Mouse (Mus musculus) bone marrow macrophage, adult 2 months (primary cell): Measurements from ENCODE around the gene Gnb3. TPM values are rescaled to one million over a fixed set of nuclear protein-coding genes. Genes with fewer than 3 reads are reported as not detected.
"Not testable (repeated sequence)": the region's sequence is repeated elsewhere in the genome, so short reads cannot be mapped to it uniquely, and the experiment has no call there.

Experiments used
- H3K27ac ChIP-seq: 2 replicates; pipeline ENCODE4 v1.5.1; 2012; ENCODE audit warnings: low read depth, low read length; ENCODE audit not compliant: insufficient read depth
- H3K4me1 ChIP-seq: 2 replicates; pipeline ENCODE4 v1.6.1; 2012; ENCODE audit warnings: low read length; ENCODE audit not compliant: control insufficient read depth, insufficient read depth
- H3K4me3 ChIP-seq: 2 replicates; pipeline ENCODE4 v1.5.1; 2012; ENCODE audit warnings: mild to moderate bottlenecking, low read length, moderate library complexity; ENCODE audit not compliant: insufficient read depth
- CTCF ChIP-seq: IDR thresholded peaks from 2 replicates; pipeline ENCODE4 v1.5.1; 2012; ENCODE audit warnings: low read depth, mild to moderate bottlenecking, low read length, moderate library complexity
- POLR2A ChIP-seq: IDR thresholded peaks from 2 replicates; pipeline ENCODE4 v1.6.1; 2012; ENCODE audit warnings: mild to moderate bottlenecking, low read depth, low read length, borderline replicate concordance
- polyA plus RNA-seq: library from polyadenylated mRNA; stranded (reverse); fragments of >200 nt; gene quantifications from 2 replicates; pipeline ENCODE4 v1.2.4, GENCODE M21; 2012; ENCODE audit not compliant: missing spikeins, insufficient read depth, insufficient read length

Gene Gnb3
- polyA plus RNA-seq, 1 experiment = not detected

GRCm38 (mm10) chr6:124809775-124810538, 30.1 kb downstream of the Gnb3 start:
- no peak overlapping the region for H3K27ac ChIP-seq

GRCm38 (mm10) chr6:124809052-124809774, 30.9 kb downstream of the Gnb3 start:
- TF ChIP-seq CTCF (peak; percentile 35; the same call in 1 of the 2 replicates), POLR2A (no peak)
- peak overlapping the region; percentile 94 for H3K27ac ChIP-seq
- H3K4me1 ChIP-seq = peaks cover 39% of the 10 kb centered on the region
- H3K4me3 ChIP-seq = peak overlapping the region; percentile 89

More at GRCm38 (mm10) chr6:124809775-124810538, 30.1 kb downstream of the Gnb3 start:
- H3K4me3 ChIP-seq = peak overlapping the region; percentile 89
- peaks cover 40% of the 10 kb centered on the region for H3K4me1 ChIP-seq
- no peak; the same call in 1 of the 2 replicates for TF ChIP-seq CTCF

GRCm38 (mm10) chr6:124808358-124809012, 31.6 kb downstream of the Gnb3 start, which contains the start of gene Spsb2:
TSS of gene Spsb2 (plus strand) at chr6:124808661.
- H3K4me3 ChIP-seq = peak within 1 kb of the TSS; percentile 89
- peak within 1 kb of the TSS; percentile 94 for H3K27ac ChIP-seq
- TF ChIP-seq CTCF (no peak), POLR2A (no peak)
- H3K4me1 ChIP-seq = peaks cover 38% of the 10 kb centered on the region

DNA sequence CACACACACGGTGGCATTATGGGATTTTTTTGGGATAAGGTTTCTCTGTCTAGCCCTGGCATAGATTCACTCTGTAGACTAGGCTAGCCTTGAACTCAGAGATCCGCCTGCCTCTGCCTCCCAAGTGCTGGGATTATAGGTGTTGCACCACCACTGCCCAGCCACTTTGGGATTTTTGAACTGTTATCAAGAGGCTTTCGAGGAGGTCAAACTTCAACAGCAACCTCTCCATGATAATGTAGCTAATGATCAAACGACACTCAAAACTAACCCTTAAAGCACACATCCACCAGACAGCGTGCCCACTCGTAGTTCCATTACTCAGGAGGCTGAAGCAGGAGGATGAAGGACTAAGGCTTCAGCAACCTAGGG, 32.1 kb downstream of the Gnb3 start:
- H3K27ac ChIP-seq = peak overlapping the region; percentile 94

DNA sequence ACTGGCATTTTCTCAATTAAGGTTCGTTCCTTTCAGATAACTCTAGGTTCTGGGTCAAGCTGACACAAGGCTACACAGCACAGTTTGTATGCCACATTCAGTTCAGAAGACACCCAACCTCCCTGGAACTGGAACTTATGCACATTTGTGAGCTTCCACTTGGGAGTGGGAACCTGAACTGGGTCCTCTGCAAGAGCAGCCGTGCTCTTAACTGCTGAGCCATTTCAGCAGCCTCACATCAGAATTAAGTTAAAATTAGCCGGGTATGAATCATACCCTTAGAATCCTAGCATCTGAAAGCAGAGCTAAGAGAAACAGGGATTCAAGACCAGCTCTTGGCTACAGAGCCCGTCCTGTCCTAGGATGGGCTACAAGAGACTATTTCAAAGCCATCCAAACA, 32.7 kb downstream of the Gnb3 start:
- TF ChIP-seq POLR2A (no peak), CTCF (no peak)
- peaks cover 35% of the 10 kb centered on the region for H3K4me1 ChIP-seq
- peak overlapping the region; percentile 94 for H3K27ac ChIP-seq
- H3K4me3 ChIP-seq = no peak overlapping the region

More for the DNA sequence above, 32.1 kb downstream of the Gnb3 start:
- Histone ChIP-seq H3K4me3 (peak overlapping the region; percentile 89), H3K4me1 (peaks cover 38% of the 10 kb centered on the region)
- TF ChIP-seq POLR2A = no peak
- no peak for TF ChIP-seq CTCF

GRCm38 (mm10) chr6:124806446-124807140, 33.5 kb downstream of the Gnb3 start:
- H3K4me3 ChIP-seq = peak overlapping the region; percentile 31
- peaks cover 27% of the 10 kb centered on the region for H3K4me1 ChIP-seq
- TF ChIP-seq CTCF = no peak
- no peak for TF ChIP-seq POLR2A
- H3K27ac ChIP-seq = peak overlapping the region; percentile 98

DNA sequence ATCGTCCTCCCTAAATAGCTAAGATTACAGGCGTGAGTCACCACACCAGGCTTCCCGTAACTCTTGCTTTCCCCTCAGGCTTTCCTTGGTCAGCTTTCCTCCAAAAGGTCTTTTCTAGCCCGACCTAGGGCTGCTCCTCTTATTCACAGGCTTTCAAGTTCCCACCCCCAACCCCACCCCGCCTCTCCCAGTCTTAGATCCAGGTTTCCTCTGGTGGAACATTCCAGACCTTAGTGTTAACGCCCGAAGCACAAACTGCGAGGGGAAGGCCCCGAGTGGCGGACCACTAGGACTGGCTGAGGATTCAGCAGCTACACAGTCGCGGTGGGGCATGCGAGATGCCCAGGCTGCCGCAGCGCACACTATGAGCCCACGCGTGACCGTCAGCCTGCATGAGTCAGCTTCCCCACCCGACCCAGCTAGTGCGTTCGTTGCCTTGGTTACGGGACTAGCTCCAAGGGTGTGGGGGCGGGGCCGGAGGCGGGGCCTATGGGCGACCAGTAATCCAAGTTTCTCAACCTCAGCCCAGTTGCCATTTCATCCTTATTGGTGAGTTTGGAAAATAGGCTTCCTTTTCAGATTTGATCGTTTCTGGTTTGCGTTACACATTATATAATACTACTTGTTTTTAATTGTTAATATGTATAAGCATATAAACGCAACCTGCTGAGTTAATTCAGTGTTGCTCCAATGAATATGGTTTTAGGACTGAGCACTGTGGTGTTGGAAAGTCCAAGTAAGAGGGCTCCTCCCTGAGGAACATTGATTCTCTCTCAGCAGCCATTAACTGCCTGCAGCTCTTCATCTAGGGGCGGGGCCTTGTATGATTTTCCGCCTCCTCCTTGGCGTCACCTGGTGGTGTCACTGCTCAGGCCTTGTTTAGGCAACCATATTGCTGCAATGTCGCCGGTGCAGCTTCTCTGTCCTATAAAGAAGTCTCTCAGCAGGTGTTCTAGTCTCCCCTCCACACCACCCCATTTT, 34.4 kb downstream of the Gnb3 start:
- H3K4me1 ChIP-seq = peaks cover 24% of the 10 kb centered on the region

DNA sequence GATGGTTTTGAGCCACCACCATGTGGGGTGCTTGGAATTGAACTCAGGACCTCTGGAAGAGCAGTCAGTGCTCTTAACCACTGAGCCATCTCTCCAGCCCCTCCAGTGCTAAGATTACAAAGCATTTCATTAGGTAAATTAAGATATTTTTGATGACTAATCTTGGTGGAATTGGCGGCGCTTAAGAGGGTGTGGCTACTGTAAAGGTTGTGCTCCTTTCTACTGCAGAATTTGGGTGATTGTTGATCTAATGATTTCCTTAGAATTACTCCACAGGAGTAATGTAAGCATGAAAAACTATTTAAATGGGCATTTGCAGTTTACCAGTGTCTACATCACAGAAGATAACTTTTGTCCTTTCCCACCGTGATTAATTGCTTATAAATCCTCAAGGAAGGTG, 35.7 kb downstream of the Gnb3 start:
- peak overlapping the region; percentile 83 for H3K4me3 ChIP-seq
- H3K27ac ChIP-seq = peak overlapping the region; percentile 98
- peaks cover 22% of the 10 kb centered on the region for H3K4me1 ChIP-seq
- no peak for TF ChIP-seq POLR2A
- no peak for TF ChIP-seq CTCF

More for the DNA sequence above, 34.4 kb downstream of the Gnb3 start:
- TF ChIP-seq POLR2A (peak; percentile 88; the same call in 1 of the 2 replicates), CTCF (no peak)
- H3K4me3 ChIP-seq = peak overlapping the region; percentile 83
- peak overlapping the region; percentile 98 for H3K27ac ChIP-seq

DNA sequence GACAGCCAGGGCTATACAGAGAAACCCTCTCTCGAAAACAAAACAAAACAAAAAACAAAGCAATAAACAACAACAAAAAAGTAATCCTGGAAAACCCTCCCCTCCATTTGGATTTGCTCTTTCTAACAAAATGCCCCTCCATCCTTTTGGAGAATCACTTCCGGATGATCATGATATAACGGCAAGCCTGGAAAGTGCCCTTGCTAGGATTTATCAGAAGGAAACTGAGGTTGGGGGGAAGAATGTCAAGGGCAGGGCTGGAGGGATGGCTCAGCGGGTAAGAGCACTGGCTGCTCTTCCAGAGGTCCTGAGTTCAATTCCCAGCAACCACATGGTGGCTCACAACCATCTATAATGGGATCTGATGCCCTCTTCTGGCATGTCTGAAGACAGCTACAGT, 36.4 kb downstream of the Gnb3 start:
- H3K27ac ChIP-seq, H3K4me3 ChIP-seq: not testable (repeated sequence)
- peaks cover 22% of the 10 kb centered on the region for H3K4me1 ChIP-seq
